Mouse (Mus musculus): ENCODE results near the gene Itga2b. TPM values are rescaled to one million over a fixed set of nuclear protein-coding genes. Genes with fewer than 3 reads are reported as not detected.
A peak's percentile ranks its signal among the peaks of the same experiment; 100 is the strongest.

Itga2b gene
- polyA plus RNA-seq, 1 experiment from 2014 or later = 5.8 TPM

DNA sequence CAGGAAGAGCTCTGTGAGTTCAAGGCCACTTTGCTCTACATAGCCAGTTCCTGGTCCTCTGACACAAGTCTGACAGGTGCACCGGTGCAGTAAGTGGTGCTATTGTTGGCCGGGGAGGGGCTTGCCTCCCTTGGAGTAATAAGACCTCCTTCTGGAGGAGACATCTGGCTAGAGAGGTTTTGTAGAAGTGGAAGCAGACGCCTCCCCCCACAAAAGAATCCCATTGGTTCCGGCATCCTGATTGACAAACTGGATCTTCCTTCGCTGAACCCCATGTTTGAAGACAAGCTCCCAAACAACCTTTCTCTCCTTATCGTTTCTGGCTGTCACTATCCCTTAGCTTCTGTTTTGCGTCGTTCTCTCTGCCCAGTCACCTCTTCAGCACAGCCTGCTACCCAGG lies 21.6 kb downstream of the Itga2b start:
- peaks cover 8% of the 10 kb centered on the region for H3K36me3 ChIP-seq
- no peak overlapping the region for H3K27ac ChIP-seq (replicated peaks)
- no peak for DNase-seq (ENCODE audit: low spot score)
- H3K4me3 ChIP-seq = peak overlapping the region; percentile 97; the same call in 1 of the 2 replicates
- peaks cover 63% of the 10 kb centered on the region for H3K4me1 ChIP-seq
- no peaks in the 10 kb centered on the region for H3K9me3 ChIP-seq (replicated peaks)
- peaks cover 52% of the 10 kb centered on the region for H3K27me3 ChIP-seq (ENCODE audit: low read depth, poor library complexity, severe bottlenecking)
- 7% methylated on average over 8 of the region's 8 CpGs for WGBS

DNA sequence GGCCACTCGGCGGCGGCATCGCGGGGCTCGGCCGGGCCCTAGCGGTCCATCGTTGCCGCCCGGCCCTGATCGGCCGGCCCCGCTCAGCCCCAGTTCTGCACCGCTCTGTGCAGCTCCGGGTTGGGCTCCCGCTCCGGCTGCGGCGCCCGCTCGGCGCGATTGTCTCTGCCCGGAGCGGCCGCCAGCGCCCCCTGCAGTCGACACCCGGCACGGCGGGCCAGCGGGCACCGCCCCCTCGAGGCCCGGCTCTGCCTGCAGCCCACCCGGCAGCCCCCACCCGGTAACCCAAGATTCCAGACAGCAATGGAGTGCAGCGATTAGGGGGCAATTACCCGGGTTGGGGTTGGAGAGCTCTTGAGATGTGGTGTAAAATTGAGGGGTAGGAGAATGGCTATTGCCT lies 22.4 kb downstream of the Itga2b start, which contains the start of gene Fam171a2:
Fam171a2 (minus strand) TSS at position 186 of the 400 bp plus-strand sequence.
- peak; percentile 91 for DNase-seq (ENCODE audit: low spot score)
- Histone ChIP-seq H3K4me1 (peaks cover 58% of the 10 kb centered on the region), H3K4me3 (peak within 1 kb of the TSS; percentile 97), H3K9me3 (replicated peaks) (no peaks in the 10 kb centered on the region), H3K36me3 (peaks cover 17% of the 10 kb centered on the region), H3K27ac (replicated peaks) (peak within 1 kb of the TSS; percentile 98), H3K27me3 (ENCODE audit: low read depth, poor library complexity, severe bottlenecking) (peaks cover 44% of the 10 kb centered on the region)
- WGBS = under 1% methylated on average over 40 of the region's 40 CpGs

DNA sequence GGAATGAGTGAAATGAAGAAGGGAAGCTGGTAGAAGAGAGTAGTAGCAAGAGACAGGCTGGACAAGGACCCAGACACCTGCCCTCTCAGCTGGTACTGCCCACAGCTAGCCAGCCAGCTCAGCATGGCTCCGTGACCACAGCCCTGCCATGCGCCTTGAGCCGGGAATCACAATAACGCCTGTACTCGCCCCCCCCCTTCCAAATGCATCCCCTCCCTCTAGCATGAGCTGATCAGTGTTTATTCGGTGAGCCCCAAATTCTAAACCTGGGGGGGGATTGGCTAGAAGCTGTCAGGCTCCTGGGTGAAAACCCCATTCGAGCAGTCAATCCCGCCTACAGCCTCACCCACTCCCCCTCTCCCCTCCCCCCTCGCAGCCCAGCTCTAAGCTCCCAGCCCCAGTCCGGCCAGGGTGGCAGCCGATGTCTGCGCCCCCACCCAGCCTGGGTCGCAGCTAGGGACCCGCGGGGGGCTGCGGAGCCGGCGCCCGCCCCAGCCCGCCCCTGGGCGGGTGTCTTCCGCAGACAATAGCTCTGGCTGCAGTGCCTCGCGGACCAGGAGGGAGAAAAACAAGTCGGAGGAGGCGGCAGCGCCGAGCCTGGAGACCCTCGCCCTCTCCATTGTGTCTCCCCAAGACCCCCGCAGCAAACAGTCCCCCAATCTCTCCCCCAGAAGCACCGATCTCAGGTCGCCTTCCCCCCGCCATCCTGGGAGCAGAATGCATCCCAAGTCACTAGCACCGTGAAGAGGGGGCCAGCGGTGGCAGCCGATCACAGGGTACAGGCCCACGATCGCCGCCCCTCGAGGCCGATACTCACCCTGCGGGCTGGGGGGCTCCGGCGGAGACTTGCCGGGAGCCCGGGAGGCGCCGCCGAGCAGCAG lies 23.1 kb downstream of the Itga2b start:
- H3K27me3 ChIP-seq (ENCODE audit: low read depth, poor library complexity, severe bottlenecking) = peaks cover 38% of the 10 kb centered on the region
- peak overlapping the region; percentile 97 for H3K4me3 ChIP-seq
- peak; percentile 80 for DNase-seq (ENCODE audit: low spot score)
- peak overlapping the region; percentile 98 for H3K27ac ChIP-seq (replicated peaks)
- H3K36me3 ChIP-seq = peaks cover 23% of the 10 kb centered on the region
- no peaks in the 10 kb centered on the region for H3K9me3 ChIP-seq (replicated peaks)
- WGBS = under 1% methylated on average over 43 of the region's 49 CpGs
- peaks cover 58% of the 10 kb centered on the region for H3K4me1 ChIP-seq

DNA sequence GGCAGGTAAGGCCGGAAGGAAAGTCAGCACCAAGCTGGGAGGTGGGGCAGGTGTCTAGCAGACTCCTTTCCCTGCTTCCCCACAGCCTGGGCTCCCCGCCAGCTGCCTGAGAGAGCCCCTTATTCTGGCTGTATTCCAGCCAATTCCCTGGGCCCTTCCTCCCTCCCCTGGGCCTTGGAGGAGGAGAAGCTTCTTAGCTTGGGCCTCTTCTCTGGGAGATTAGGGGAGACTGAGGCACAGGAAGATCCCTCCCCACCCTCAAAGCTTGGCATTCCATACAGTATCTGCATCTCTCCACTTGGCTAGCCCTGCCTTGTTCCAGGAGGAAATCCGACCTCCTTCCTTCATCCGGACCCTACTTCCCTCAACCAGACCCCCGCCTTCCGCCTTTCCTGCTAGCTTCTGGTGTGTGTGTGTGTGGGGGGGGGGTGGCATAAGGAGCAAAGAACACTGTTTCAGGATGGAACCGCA lies 24.0 kb downstream of the Itga2b start:
- Histone ChIP-seq H3K27me3 (ENCODE audit: low read depth, poor library complexity, severe bottlenecking) (peaks cover 37% of the 10 kb centered on the region), H3K4me3 (peak overlapping the region; percentile 97), H3K36me3 (peaks cover 32% of the 10 kb centered on the region), H3K4me1 (peaks cover 58% of the 10 kb centered on the region), H3K27ac (replicated peaks) (peak overlapping the region; percentile 98), H3K9me3 (replicated peaks) (no peaks in the 10 kb centered on the region)
- WGBS = 28% methylated on average over 7 of the region's 7 CpGs
- DNase-seq (ENCODE audit: low spot score) = no peak

DNA sequence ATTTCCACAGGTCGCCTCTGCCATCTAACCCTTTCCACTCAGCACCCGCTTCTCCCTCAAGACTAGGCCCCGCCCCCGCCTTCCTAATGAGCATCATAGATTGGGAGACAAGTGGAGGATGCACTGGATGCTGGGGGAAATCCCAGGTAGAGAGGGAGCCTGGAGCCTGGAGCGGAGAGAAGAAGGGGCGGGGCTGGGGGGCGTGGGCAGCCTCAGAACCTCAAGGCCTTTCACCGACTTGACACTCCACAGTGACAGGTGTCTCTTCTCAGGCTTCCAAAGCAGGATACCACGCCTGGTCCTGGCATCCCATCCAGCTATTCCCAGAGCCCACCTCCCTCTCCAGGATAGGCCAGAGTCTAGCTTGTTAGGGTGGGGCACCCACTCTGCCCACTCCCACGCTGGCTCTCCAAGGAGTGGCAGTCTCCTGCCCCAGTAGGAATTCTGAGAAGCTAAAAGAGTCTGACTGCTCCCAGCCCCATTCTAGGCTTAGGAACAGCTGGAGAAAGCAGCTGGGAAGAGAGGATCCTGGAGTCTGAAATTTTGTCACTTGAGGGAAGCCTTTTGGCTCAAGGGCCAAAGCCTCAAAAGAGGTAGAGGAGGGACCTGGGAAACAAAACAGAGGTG lies 24.5 kb downstream of the Itga2b start:
- 10% methylated on average over 10 of the region's 10 CpGs for WGBS
- Histone ChIP-seq H3K4me3 (peak overlapping the region; percentile 97), H3K36me3 (peaks cover 38% of the 10 kb centered on the region), H3K9me3 (replicated peaks) (no peaks in the 10 kb centered on the region), H3K4me1 (peaks cover 58% of the 10 kb centered on the region), H3K27me3 (ENCODE audit: low read depth, poor library complexity, severe bottlenecking) (peaks cover 37% of the 10 kb centered on the region), H3K27ac (replicated peaks) (peak overlapping the region; percentile 98; the same call in 1 of the 2 replicates)
- no peak for DNase-seq (ENCODE audit: low spot score)

DNA sequence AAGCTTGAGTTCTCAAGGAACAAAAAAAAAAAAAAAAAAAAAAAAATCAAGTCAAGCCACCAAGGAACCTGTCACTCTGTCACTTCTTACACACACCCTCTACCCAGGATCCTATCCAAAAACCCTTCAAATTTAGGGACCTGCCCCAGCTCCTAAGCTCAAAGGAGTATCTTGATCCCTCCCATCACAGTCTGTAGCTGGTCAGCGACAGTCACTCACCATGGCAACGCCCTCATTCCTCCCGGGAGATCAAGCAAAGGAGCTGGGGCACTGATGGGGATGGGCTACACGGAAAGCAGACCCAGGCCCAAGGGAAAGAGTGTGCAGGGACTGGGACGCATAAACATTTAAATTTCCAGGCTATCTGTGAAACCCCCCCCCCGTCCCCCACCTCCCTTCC lies 25.1 kb downstream of the Itga2b start:
- DNase-seq (ENCODE audit: low spot score) = peak; percentile 66
- peak overlapping the region; percentile 97 for H3K4me3 ChIP-seq

DNA sequence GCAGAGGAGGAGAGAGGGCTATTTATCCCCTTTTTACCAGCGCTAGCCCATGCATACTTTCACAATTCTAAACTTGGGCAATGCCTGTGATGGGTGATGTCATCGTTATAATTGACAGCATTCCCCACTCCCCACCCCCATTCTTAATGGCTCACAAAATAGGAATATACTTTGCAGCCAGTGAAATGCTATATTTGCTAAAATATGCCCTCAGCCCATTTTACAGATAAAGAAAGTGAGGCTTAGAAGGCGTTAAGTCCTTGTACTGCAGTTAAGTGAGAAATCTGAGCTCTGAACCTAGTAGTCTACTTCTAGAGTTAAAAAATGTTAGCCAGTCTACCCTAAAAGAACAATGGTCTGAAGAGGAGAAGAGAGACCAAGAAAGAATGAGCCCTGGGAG lies 25.6 kb downstream of the Itga2b start:
- peaks cover 48% of the 10 kb centered on the region for H3K36me3 ChIP-seq
- 69% methylated on average over 3 of the region's 3 CpGs for WGBS
- H3K27me3 ChIP-seq (ENCODE audit: low read depth, poor library complexity, severe bottlenecking) = peaks cover 37% of the 10 kb centered on the region
- H3K4me3 ChIP-seq = peak overlapping the region; percentile 5; the same call in 1 of the 2 replicates
- no peaks in the 10 kb centered on the region for H3K9me3 ChIP-seq (replicated peaks)
- H3K4me1 ChIP-seq = peaks cover 58% of the 10 kb centered on the region
- no peak for DNase-seq (ENCODE audit: low spot score)
- no peak overlapping the region for H3K27ac ChIP-seq (replicated peaks)

More for the DNA sequence above, 25.1 kb downstream of the Itga2b start:
- H3K4me1 ChIP-seq = peaks cover 58% of the 10 kb centered on the region
- H3K36me3 ChIP-seq = peaks cover 44% of the 10 kb centered on the region
- no peak overlapping the region for H3K27ac ChIP-seq (replicated peaks)
- H3K27me3 ChIP-seq (ENCODE audit: low read depth, poor library complexity, severe bottlenecking) = peaks cover 37% of the 10 kb centered on the region
- 7% methylated on average over 6 of the region's 6 CpGs for WGBS
- no peaks in the 10 kb centered on the region for H3K9me3 ChIP-seq (replicated peaks)

DNA sequence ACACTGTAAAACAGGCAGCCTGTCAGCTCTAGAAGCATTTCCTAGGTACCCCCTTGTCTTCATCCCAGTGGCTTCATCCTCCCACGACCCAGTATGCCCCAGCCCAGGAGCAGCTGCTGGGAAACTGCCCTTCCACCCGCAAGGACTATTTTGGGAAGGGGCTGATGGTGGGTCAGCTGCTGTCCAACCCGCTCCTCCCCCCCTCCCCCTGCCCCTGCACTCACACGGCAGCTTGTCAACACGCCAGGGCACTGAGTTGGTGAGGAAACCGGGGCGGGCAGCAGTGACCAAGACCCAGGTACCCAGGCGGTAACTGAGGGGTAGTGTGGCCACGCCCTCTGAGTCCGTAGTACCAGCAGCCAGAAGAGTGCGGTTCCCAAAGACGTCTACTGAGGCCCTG lies 26.2 kb downstream of the Itga2b start:
- H3K4me1 ChIP-seq = peaks cover 58% of the 10 kb centered on the region
- peaks cover 37% of the 10 kb centered on the region for H3K27me3 ChIP-seq (ENCODE audit: low read depth, poor library complexity, severe bottlenecking)
- H3K9me3 ChIP-seq (replicated peaks) = no peaks in the 10 kb centered on the region
- H3K36me3 ChIP-seq = peaks cover 54% of the 10 kb centered on the region
- WGBS = 68% methylated on average over 12 of the region's 12 CpGs
- H3K4me3 ChIP-seq = peak overlapping the region; percentile 5; the same call in 1 of the 2 replicates
- no peak overlapping the region for H3K27ac ChIP-seq (replicated peaks)
- DNase-seq (ENCODE audit: low spot score) = no peak

DNA sequence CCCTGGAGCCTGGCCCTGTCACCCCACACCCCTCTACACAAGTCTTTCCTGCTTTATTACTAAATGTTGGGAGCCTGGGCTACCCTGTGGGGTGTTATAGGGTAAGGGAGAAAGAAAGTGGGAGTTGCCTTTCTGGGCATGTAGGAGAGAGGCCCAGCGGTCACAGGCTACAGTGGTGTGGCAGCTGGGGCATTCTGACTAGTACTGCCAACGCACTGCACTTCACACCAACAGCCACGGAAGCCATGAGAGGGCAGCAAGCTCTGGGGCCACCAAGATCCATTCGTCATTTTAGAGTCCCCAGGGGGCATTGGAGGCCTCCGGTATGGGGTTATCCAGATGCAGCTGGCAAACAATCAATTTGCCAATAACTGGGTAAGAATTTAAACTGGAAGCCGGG lies 27.8 kb downstream of the Itga2b start:
- WGBS = 92% methylated on average over 6 of the region's 6 CpGs
- Histone ChIP-seq H3K9me3 (replicated peaks) (no peaks in the 10 kb centered on the region), H3K4me3 (no peak overlapping the region), H3K4me1 (peaks cover 58% of the 10 kb centered on the region), H3K27ac (replicated peaks) (no peak overlapping the region), H3K27me3 (ENCODE audit: low read depth, poor library complexity, severe bottlenecking) (peaks cover 41% of the 10 kb centered on the region), H3K36me3 (peaks cover 71% of the 10 kb centered on the region)
- DNase-seq (ENCODE audit: low spot score) = no peak

DNA sequence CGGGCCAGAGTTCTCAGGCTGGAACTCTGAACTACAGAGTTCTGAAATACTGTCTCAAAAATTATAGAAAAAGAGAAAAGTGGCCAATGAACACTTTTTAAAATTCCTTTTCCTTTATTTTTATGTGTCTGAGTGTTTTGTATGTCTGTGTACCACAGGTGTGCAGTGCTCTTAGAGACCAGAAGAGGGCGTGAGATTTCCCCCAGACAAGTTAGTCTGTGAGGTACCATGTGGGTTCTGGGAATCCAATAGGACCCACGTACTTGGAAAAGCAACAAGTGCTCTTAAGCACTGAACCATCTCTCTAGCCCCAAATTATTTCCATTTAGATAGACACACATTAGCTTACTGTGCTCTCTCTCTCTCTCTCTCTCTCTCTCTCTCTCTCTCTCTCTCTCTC lies 28.5 kb downstream of the Itga2b start:
- Histone ChIP-seq H3K27ac (replicated peaks) (no peak overlapping the region), H3K4me1 (peaks cover 55% of the 10 kb centered on the region), H3K9me3 (replicated peaks) (no peaks in the 10 kb centered on the region), H3K36me3 (peaks cover 76% of the 10 kb centered on the region), H3K27me3 (ENCODE audit: low read depth, poor library complexity, severe bottlenecking) (peaks cover 46% of the 10 kb centered on the region), H3K4me3 (no peak overlapping the region)
- 81% methylated on average over 3 of the region's 3 CpGs for WGBS
- no peak for DNase-seq (ENCODE audit: low spot score)

DNA sequence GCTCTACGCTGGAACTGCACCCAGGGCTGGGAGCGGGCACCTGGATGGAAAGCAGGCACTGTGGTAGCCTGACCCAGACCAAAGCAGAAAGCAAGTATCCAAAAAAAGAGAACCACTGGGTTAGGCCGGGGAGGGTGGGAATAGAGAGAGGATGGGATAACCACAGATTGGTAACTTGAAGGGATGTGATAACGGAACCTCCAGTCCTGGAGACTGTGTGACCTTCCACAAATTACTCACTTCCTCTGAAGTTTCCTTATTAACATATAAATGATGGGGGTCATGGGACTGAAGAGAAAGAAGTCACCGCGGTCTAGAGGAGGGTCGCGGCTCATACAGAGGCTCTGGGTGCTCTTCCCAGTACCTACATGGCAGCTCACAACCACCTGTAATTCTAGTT lies 29.7 kb downstream of the Itga2b start:
- H3K27me3 ChIP-seq (ENCODE audit: low read depth, poor library complexity, severe bottlenecking) = peaks cover 58% of the 10 kb centered on the region
- H3K4me3 ChIP-seq = no peak overlapping the region

DNA sequence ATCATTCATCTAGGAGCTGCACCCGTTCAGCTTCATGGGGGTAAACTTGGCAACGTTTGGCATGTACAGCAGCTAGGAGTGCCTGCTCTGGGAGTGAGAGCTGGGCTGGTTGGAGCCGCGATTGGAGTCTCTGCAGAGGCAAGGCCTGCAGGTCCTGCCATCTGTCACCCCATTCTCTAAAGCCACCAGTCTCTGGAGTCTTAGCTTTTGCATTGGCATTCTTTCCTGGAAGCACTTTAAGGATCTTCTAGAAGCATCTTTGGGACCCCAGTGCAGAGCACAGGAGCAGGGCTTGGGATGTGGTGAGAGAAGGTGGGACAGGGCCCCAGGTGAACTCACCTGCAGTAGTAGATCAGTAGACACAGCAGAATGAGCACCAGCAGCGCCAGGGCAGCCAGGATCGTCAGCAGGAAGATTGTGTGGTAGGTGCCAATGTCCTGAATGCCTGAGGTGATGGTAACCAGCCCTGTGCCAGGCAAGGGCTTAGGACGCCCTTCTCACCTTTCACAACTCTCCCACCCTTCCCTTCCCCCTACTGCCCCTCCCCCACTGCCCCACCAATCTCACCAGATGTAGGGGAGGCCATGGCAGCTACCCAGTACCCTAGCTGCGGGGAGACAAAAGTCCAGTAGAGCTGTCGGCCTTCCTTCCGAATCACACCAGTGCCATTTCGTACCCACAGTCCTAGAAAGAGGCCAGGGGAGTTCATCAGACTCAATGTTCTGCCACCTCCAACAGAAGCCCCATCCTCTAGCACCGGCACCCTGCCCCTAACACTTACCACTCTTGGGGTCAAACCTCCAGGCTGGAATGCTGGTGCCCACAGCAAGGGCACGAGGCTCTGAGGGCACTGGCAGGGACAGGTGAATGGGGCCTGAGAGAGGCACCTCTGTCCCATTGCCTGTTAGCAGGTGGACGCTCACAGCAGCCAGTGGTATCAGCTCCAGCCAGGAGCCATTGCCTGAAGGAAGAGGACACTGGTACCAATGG lies 30.5 kb downstream of the Itga2b start:
- no peaks in the 10 kb centered on the region for H3K9me3 ChIP-seq (replicated peaks)
- H3K4me1 ChIP-seq = peaks cover 38% of the 10 kb centered on the region
- H3K4me3 ChIP-seq = no peak overlapping the region
- no peak overlapping the region for H3K27ac ChIP-seq (replicated peaks)
- 79% methylated on average over 14 of the region's 14 CpGs for WGBS
- DNase-seq (ENCODE audit: low spot score) = no peak
- peaks cover 61% of the 10 kb centered on the region for H3K27me3 ChIP-seq (ENCODE audit: low read depth, poor library complexity, severe bottlenecking)
- peaks cover 95% of the 10 kb centered on the region for H3K36me3 ChIP-seq

More for the DNA sequence above, 29.7 kb downstream of the Itga2b start:
- DNase-seq (ENCODE audit: low spot score) = no peak
- H3K9me3 ChIP-seq (replicated peaks) = no peaks in the 10 kb centered on the region
- peaks cover 88% of the 10 kb centered on the region for H3K36me3 ChIP-seq
- 88% methylated on average over 8 of the region's 8 CpGs for WGBS
- H3K4me1 ChIP-seq = peaks cover 47% of the 10 kb centered on the region
- H3K27ac ChIP-seq (replicated peaks) = no peak overlapping the region

Measured in midbrain, embryonic 10.5 days (tissue).